Mouse (Mus musculus): ENCODE measurements at regions not wholly inside any gene's neighbourhood (a gene's known extent, or its start where the extent isn't known, plus 50 kb on each side); places are given as distances from the start of the nearest gene placed in this dataset.

DNA sequence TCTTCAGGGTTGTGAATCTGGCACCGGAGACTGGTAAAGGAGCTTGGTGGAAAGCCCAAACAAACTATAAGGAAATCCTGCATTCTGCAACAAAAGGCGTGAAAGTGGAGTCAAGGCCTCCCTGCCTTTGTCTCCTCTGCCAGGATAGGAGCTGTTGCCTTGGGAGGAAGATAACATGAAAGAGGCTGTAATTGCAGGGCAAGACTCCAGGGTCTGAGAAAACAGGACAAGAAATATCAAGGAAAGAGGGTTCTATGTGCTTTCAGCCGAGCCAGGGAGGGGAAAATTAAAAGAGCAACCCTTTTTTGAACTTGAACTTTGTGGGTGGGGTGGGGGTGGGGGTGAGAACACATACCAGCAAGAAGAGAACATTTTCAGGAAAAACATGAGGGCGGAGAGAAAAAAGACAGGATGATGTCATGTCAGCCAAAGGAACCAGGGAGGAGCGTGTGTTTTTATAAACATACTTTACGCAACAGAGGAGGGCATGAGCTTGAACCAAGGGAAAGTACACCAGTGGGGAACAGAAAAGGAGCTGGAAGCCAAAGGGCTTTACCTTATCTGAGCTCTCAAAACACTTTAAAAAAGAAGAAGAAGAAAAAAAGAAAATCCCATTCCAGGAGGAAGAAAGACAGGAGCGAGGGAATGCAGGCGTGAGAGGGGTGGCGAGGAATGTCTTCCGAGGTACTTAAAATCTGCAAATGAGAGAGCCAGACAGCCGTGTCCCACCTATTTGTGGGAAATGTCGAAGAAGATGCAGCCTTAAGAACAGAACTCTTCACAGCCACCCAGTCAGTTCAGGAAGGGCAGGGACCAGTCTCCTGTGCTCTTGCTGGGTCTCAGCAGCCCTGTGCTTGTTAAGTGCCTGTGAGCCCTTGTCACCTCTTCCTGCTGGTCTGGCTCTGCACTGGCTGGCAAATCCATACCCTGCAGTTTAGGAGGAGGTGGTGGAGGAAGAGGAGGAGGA lies 66.2 kb upstream of the Irf2bp2 start:
- DNase-seq (ENCODE audit: low spot score): no peak

DNA sequence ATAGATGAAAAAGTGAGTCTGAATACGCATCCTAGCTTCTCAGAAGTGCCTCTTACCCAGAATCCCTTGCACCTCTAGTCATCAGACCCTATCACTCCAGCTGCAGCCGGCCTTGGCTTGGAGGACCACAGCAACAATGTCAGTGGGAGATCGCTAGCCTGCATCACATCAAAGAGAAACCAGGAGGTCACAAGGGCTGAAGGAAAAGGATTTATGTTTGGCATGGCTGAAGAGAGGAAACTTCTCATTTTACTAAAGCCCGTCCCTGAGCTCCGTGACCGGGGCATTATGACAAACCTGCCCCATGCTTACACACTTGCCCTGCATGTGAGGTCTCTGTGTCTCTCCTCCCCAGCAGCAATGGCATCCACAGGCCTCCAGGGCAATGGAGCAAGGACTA lies 63.8 kb upstream of the Irf2bp2 start:
- no peak for DNase-seq (ENCODE audit: low spot score)

DNA sequence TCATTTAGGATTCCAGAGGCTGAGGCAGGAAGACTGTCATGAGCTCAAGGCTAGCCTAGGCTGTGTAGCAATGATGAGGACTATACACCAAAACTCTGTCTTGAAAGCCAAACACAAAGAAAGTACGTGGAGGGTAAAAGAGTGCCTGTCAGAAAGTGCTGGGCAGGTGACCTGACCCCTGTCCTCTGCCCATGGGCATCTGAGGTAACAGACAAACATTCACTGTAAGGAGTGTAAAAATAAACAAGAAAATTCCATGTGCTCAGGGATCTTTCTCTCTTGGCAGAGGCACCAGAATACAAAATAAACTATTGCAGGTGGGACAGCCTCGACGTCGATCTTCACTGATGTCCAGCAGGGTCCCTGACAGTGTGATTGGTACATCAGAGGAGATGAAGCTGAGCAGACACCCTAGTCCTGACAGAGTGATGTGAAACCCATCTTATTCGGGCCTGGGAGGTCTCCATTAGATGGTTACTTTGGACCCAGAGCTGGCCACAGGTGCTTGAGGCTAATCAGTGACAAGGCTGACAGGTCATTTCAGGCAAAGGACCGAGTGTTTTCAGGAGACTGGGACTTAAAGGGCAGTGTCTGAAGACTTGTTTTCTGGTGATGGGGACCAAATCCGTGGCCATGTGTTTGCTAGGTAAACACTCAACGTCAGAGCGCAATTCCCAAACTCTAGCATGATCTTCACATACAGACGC lies 62.9 kb upstream of the Irf2bp2 start:
- DNase-seq (ENCODE audit: low spot score): no peak

DNA sequence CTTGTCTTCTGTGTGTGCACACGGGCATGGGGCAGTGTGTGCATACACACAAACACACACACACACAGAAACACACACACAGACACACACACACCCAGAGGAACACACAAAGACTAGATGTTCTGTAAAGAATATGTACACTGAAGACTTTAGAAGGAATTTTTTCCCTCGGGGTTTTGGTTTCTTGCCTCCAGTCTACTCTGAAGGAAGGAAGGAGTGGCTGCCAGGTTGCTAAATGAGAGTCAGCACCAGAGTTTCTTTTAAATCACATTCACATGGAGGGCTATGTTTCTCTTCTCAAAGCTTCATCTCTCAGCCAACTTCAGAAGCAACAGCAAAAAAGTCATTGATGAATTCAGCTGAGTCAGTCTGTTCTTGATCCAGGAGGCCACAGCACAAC lies 61.8 kb upstream of the Irf2bp2 start:
- no peak for DNase-seq (ENCODE audit: low spot score)

DNA sequence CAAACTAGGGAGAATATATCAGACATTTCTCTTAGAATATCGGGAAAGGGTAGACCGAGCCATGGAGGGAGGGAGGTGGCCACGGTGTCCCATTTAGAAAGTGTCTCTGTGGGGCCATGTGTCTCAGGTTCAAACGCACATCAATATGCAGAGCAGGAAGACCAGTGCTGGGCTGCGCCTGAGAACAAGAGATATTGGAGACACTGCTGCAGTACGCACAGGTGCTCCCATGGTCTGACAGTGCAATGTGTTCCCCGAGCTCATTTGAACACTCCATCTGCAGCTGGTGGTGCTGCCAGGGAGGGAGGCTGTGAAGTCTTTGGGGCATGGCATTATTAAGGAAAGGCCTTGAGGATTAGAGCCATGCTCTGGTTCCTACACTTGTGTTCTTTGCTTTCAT lies 60.6 kb upstream of the Irf2bp2 start:
- no peak for DNase-seq (ENCODE audit: low spot score)

DNA sequence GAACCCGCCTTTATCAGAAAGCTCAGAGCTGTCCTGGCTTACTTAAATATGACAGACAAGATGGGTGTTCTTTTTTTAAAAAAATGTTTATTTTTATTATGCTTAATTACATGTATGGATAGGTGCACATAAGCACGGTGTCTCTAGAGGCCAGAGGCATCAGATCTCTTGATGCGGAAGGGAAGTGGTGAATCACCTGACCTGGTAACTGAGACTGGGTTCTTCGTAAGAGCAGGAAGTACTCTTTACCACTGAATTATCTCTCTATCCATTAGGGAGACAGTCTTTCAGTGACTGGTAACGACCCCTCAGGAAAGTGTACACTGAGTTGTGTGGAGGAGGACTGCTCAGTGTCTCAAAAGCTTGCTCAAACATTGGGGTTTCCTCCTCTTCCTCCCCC lies 58.4 kb upstream of the Irf2bp2 start:
- no peak for DNase-seq (ENCODE audit: low spot score)

DNA sequence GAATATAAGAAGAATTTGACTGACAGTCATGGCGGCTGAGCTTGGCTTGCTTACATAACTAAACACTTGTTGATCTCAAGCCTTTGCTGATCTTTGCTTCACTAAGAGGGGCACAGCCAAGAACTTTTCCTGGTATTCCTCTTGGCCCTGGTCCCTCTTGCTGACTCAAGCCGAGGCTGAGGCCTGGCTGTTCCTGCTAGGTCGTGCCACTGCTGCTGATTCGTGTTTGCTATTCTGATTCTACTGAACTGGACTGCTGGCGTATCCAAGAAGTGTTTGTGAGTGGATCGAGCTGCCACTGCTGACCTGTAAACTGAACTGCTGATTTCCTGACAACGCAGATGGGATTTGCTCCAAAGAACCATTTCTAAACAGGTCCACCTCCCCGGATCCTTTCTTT lies 57.2 kb upstream of the Irf2bp2 start:
- no peak for DNase-seq (ENCODE audit: low spot score)

DNA sequence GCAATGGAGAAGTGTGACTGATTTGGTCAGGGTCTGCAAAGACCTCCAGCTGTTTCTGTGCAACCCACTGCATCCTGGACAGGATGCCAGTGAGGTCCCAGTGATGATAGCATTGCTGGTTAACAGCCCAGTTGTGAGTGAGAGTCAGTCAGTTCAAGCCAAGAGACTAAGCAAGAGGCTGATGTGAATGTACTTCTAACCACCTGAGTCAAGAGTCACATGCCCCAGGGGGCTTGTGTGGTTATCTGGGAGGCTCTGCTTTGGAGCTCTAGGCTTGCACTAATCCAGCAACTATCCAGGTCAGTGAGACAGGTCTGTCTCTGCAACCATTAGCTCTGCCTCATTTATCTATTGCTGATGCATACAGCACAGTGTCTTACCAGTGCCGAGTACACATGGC lies 55.5 kb upstream of the Irf2bp2 start:
- no peak for DNase-seq (ENCODE audit: low spot score)

DNA sequence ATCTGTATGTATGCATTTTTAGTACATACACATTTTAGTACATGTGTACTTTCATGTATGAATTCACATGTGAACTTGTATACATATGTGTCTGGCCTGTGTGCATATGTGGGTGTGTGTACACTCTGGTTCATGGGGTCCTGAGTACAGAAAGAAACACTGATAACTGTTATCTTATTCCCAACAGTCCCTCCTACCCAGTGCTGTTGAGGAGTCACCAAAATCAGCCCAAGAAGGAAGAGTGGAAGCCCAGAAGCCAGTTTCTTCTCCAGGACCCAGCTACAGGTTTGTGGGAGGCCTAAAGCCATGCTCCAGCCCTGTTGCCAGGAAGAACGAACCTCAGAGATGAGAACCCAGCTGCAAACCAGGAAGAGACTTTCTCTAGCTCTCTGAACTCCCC lies 53.6 kb upstream of the Irf2bp2 start:
- no peak for DNase-seq (ENCODE audit: low spot score)

DNA sequence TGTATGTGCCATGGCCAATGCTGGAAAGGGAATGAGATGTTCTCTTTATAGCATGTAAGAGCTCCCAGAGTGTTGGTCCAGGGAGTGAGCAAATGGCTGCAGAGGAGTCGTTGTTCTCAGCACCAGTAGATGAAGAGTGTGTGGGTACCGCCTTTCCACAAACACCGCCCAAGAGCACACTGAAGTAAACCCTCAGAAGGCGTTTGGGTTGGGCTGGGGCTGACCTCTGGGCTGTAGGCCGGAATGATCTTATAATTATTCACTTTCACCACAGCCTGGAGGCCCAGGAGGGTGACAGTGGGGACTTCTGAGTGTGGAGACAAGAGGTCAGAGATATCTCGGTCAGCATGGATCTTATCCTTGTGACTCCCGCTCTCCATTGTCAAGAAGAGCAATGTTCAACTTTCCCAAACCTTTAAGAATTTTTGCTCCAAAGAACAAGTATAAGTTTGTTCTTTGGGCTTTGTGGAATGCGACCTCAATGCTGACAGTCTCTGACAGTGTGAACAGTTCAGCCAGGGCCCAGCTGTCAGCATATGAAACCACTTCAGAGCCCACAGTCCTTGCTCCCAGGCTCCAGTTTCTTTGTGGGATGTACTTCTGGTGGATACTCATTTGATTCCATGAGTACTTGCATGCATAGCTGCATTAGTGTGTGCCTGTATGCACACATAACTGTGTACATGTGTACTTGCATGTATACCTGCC lies 53.0 kb upstream of the Irf2bp2 start:
- DNase-seq (ENCODE audit: low spot score): no peak

DNA sequence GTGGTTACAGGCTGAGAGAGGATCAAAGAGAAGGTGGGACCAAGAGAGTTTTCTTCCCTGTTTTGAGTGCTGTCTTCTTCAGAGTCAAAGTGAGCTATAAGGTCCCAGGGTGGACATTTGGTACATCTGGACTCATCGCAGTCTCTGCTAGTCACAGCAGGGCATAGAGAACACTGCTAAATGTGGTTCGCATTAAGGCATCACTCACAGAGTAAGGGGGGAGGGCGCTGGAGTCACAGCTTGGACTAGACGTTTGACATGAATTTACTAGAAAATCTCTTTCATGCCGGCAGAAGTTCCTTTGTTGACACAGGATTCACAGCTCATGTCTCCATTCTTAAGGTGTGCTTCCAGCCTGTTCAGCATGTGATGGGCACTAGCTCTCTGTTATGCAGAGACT lies 50.4 kb upstream of the Irf2bp2 start:
- no peak for DNase-seq (ENCODE audit: low spot score)
